ENCODE assay signal across 17 mouse cellular contexts in genomic region chr7:83085547-83086158, GRCm38 (mm10).
DNase-seq lines count a peak whose midpoint lies in the region; ATAC-seq lines count a peak whose summit lies in the region.
"Had no signal": no experiment of that assay in that cellular context is flagged by ENCODE, and none has a peak within 500 bp of the region (broad histone marks: within the 10 kb centered on the region; RNA-seq: fewer than 3 reads in every experiment).

No protein-coding gene starts in this region.

- no peak overlapping the region for H3K4me2 ChIP-seq in neural tube, embryonic 11.5 days (ENCODE audit: low read depth)
- H3K4me2 ChIP-seq in forebrain, embryonic 16.5 days (ENCODE audit: low read length): no peak overlapping the region
- H3K4me2 ChIP-seq in midbrain, embryonic 13.5 days (replicated peaks): no peak overlapping the region
- H3K4me2 ChIP-seq: limb, embryonic 12.5 days; liver, embryonic 13.5 days had no signal

- no peak overlapping the region for H3K9ac ChIP-seq in neural tube, embryonic 11.5 days (ENCODE audit: low read length)
- H3K9ac ChIP-seq in forebrain, embryonic 16.5 days (replicated peaks; ENCODE audit: low read depth, low read length): no peak overlapping the region
- no peak overlapping the region for H3K9ac ChIP-seq in midbrain, embryonic 13.5 days (replicated peaks)
- H3K9ac ChIP-seq: limb, embryonic 12.5 days; liver, embryonic 13.5 days had no signal

- no peak overlapping the region for H3K27ac ChIP-seq in neural tube, embryonic 11.5 days (ENCODE audit: low read depth, low read length)
- peak overlapping the region; percentile 44; the same call in 1 of the 2 replicates for H3K27ac ChIP-seq in forebrain, embryonic 16.5 days (ENCODE audit: low read length)
- H3K27ac ChIP-seq in midbrain, embryonic 13.5 days: peak overlapping the region; percentile 69
- H3K27ac ChIP-seq: limb, embryonic 12.5 days; liver, embryonic 13.5 days had no signal

- H3K36me3 ChIP-seq in neural tube, embryonic 11.5 days (ENCODE audit: control insufficient read depth, insufficient read depth, low read length): no peaks in the 10 kb centered on the region
- no peaks in the 10 kb centered on the region for H3K36me3 ChIP-seq in forebrain, embryonic 16.5 days (ENCODE audit: control insufficient read depth, insufficient read depth)
- no peaks in the 10 kb centered on the region for H3K36me3 ChIP-seq in midbrain, embryonic 13.5 days
- H3K36me3 ChIP-seq: limb, embryonic 12.5 days; liver, embryonic 13.5 days had no signal

- no peaks in the 10 kb centered on the region for H3K9me3 ChIP-seq in neural tube, embryonic 11.5 days (ENCODE audit: control insufficient read depth, low read length)
- no peaks in the 10 kb centered on the region for H3K9me3 ChIP-seq in forebrain, embryonic 16.5 days (ENCODE audit: control insufficient read depth, low read length)
- no peaks in the 10 kb centered on the region for H3K9me3 ChIP-seq in midbrain, embryonic 13.5 days
- H3K9me3 ChIP-seq: limb, embryonic 12.5 days; liver, embryonic 13.5 days had no signal

- no peak for DNase-seq in neural tube, embryonic 11.5 days (ENCODE audit: low spot score)
- DNase-seq in neural tube, embryonic 10.5 days (ENCODE audit: extremely low spot score, low spot score): no peak
- DNase-seq in layer of hippocampus, postnatal 25 days (ENCODE audit: extremely low spot score in 1 of 2, low spot score in 1 of 2): no peak
- no peak for DNase-seq in kidney, adult 9 months
- DNase-seq in spleen, postnatal 10 days (ENCODE audit: low spot score in 2 of 2): no peak
- DNase-seq: adrenal gland, postnatal 36 days; cerebellum, postnatal 10 days; gastrocnemius, postnatal 25 days; kidney, adult 2 months; kidney, postnatal 25 days; layer of hippocampus, adult 9-11 months; liver, embryonic 13.5 days; lung, postnatal 10 days; right cerebral cortex, postnatal 4 days had no signal

- no peaks in the 10 kb centered on the region for H3K27me3 ChIP-seq in neural tube, embryonic 11.5 days (ENCODE audit: control insufficient read depth, insufficient read depth, low read length)
- H3K27me3 ChIP-seq in forebrain, embryonic 16.5 days (replicated peaks; ENCODE audit: control insufficient read depth, insufficient read depth, low read length): no peaks in the 10 kb centered on the region
- H3K27me3 ChIP-seq in midbrain, embryonic 13.5 days: no peaks in the 10 kb centered on the region
- H3K27me3 ChIP-seq: limb, embryonic 12.5 days; liver, embryonic 13.5 days had no signal

- no peaks in the 10 kb centered on the region for H3K4me1 ChIP-seq in neural tube, embryonic 11.5 days (ENCODE audit: control insufficient read depth, insufficient read depth, low read length)
- no peaks in the 10 kb centered on the region; the same call in 1 of the 2 replicates for H3K4me1 ChIP-seq in forebrain, embryonic 16.5 days (replicated peaks; ENCODE audit: control insufficient read depth, insufficient read depth, low read length)
- peaks cover 27% of the 10 kb centered on the region for H3K4me1 ChIP-seq in midbrain, embryonic 13.5 days (replicated peaks)
- H3K4me1 ChIP-seq: liver, embryonic 13.5 days had no signal

- no peak overlapping the region for H3K4me3 ChIP-seq in neural tube, embryonic 11.5 days (ENCODE audit: low read depth, low read length)
- H3K4me3 ChIP-seq in forebrain, embryonic 16.5 days (replicated peaks; ENCODE audit: low read length): no peak overlapping the region
- H3K4me3 ChIP-seq in midbrain, embryonic 13.5 days (replicated peaks): no peak overlapping the region
- H3K4me3 ChIP-seq: limb, embryonic 12.5 days; liver, embryonic 13.5 days had no signal

- 60% methylated on average over 4 of the region's 4 CpGs for WGBS in neural tube, embryonic 11.5 days
- WGBS in forebrain, embryonic 16.5 days: 21% methylated on average over 4 of the region's 4 CpGs
- 20% methylated on average over 4 of the region's 4 CpGs for WGBS in midbrain, embryonic 13.5 days

- 0 out of 2 replicates have a peak, but pooled peaks have one; percentile 13 for ATAC-seq in neural tube, embryonic 11.5 days (ENCODE audit: insufficient read depth, low FRiP score, low TSS enrichment)
- 0 out of 2 replicates have a peak, but pooled peaks have one; percentile 43 for ATAC-seq in forebrain, embryonic 16.5 days
- peak; percentile 47 for ATAC-seq in midbrain, embryonic 13.5 days
